Mouse (Mus musculus) granulocyte monocyte progenitor cell, adult 5-6 weeks (primary cell): ENCODE results near the gene Ctrc. TPM values are rescaled to one million over a fixed set of nuclear protein-coding genes. Genes with fewer than 3 reads are reported as not detected.

Experiments used
- ATAC-seq: replicated peaks from 2 replicates; pipeline ENCODE4 v1.8.0; 2016; ENCODE audit warnings: mild to moderate bottlenecking, moderate TSS enrichment, inconsistent platforms; ENCODE audit not compliant: poor library complexity, severe bottlenecking
- total RNA-seq, 2 experiments: library from RNA; stranded (forward) in 1 of 2; stranded (reverse) in 1 of 2; fragments of 200-712, 200-1000 nt in 1 of 2; fragments of >200 nt in 1 of 2; fragmentation: Nextera tagmentation in 1 of 2; gene quantifications; 2 replicates each; pipeline ENCODE4 v1.2.3; 2014 to 2017

Gene Ctrc
- total RNA-seq, 2 experiments from 2014 or later, result not detected

DNA sequence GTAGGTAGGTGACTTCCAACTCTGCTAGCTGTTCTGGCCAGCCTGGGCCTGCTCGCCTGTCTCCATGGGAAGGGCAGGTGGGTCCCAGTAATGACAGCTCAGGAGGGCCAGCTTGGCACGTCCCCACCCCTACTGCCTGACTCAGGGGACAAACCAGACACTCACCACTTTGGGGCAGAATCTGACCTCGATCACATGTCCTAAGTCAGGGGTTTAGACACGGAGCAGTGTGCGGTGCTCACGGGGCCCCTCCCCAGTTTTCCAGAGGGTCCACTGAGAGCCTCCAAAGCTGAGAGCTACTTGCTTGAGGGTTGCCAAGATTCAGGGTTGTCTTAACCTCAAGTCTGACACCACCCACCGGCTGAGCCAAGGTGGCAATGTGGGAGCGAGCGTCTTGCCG lies 21.9 kb upstream of the Ctrc start:
- ATAC-seq, result no peak

DNA sequence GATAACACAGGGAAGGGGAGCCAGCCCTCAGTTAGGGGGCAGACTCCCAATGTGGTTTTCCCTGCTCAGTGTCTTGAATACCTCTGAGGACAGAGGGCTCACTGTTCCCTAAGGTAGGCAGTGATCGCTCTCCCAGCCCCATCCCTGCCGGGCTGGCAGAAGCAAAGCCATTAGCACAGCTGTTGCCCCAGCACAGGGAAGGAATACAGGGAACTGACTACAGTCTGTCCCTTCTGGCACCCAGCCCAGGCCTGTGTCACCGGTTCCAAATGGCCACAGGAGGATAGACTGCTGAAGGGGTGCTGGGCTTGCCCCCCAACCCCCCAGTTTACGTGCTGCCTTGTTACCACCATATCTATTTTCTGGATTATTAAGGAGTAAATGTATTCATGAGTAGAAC lies 21.3 kb upstream of the Ctrc start:
- no peak for ATAC-seq

DNA sequence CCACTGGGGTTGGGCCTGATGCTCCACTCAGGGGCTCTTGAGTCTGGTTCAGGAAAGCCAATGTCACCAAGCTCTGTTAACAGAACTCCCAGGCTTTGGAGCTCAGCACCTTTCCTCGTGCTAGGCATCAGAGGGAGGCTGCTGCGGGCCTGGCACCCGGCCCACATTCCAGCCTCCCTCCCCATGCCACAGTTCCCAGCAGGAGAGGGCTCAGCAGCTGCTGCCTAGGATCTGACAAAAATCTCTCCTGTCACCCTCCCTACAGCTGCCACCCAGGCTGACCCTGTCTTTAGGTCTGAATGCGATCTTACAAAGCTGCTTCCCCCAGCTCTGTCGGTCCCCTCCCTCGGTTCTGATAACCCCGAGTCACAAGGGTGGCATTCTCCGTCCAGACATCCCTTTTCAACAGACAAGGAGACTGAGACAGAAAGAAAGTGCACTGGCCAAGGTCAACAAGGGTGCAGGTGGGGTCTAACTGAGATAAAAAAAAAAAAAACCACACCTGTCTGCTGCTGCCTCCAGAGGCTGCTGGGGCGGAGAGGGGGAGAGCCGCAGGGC lies 20.9 kb upstream of the Ctrc start:
- ATAC-seq, result no peak

DNA sequence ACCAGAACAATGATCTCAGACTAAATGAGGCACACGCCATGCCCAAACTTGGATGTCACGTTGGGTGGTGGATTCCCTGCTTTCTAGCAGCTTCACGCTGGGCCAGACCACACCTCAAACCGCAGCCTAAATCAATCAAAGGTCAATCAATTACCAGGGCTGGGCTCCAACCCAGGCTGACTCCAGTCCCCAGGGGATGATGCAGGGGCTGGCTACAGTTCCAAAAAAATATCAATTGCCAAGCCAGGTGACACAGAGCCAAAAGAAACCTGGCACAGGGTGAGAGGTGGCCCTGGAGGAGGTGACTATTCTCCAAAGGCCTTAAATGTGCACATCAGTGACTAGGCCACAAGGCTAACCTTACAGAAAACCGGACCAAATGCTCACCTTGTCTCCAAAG lies 19.4 kb upstream of the Ctrc start:
- ATAC-seq, result no peak

DNA sequence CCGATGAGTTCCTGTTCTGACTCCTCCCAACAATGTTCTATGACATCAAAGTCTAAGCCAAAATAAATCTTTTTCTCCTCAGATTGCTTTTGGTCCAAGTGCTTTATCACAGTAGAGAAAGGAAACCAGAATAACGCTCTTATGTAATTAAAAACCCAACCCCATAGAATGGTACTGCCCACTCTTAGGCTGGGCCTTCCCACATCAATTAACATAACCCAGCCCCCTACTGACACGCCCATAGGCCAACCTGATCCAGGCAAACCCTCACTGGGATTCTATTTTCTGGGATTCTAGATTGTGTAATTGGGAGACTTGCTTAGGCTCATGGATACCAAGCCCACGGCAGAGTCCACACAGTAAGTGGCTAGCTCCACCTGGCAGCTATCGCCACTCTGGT lies 18.8 kb upstream of the Ctrc start:
- no peak for ATAC-seq

DNA sequence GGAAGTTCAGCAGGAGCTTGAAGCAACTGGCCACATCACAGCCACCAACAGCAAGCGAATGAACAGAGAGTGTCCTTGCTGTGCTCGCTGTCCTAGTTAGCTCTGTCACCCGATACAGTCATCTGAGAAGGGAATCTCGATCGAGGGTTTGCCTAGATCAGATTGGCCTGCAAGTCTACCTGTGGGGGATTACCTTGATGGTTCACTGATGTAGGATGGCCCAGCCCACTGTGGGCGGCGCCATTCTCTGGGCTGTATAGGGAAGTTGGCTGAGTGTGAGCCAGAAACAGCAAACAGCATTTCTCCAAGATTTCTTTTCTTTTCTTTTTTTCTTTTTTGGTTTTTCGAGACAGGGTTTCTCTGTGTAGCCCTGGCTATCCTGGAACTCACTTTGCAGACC lies 18.3 kb upstream of the Ctrc start:
- ATAC-seq, result no peak

DNA sequence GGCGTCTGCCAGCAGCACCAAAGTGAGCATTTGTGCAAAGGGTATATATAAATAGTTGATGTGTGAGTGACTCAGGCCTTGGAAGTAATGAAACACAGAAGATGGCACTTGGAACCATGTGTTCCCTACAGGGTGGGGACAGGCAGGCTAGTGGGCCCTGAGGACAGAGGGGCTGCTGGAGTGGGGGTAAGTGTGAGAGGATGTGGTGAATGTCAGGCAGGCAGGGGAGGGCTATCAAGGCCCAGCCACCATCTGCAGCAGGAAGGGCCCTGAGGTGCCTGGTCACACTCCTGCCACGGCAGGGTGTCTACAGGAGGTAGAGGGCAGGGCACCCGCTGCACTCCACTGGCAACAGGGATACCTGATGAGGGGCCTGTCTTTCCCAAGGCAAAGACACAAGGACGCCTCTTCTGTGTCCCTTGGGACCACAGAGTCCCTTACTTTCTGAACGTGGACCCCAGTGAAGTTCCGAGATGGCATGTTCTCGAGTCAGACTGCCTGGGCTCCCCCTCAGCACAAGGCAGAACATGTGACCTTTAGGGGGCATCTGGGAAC lies 17.6 kb upstream of the Ctrc start:
- ATAC-seq, result 0 out of 2 replicates have a peak, but pooled peaks have one; percentile 3

DNA sequence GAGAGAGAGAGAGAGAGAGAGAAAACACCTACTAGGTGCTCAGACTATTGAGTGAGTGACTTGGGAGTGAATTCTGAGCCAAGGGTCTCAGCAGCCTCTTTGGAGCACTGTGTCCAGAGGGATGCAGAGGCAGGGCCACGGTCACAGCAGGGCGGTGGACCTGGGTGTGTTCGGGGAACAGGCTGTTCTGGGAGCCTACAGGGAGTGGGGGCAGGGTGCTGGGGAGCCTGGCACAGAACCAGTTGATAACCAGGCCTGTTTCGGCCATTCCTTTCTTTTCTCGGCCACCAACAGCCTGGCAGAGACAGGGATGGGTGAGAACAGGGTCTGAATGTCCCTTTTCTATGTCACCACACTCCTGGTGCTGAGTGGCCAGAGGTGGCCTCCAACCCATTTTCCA lies 16.7 kb upstream of the Ctrc start:
- no peak for ATAC-seq

DNA sequence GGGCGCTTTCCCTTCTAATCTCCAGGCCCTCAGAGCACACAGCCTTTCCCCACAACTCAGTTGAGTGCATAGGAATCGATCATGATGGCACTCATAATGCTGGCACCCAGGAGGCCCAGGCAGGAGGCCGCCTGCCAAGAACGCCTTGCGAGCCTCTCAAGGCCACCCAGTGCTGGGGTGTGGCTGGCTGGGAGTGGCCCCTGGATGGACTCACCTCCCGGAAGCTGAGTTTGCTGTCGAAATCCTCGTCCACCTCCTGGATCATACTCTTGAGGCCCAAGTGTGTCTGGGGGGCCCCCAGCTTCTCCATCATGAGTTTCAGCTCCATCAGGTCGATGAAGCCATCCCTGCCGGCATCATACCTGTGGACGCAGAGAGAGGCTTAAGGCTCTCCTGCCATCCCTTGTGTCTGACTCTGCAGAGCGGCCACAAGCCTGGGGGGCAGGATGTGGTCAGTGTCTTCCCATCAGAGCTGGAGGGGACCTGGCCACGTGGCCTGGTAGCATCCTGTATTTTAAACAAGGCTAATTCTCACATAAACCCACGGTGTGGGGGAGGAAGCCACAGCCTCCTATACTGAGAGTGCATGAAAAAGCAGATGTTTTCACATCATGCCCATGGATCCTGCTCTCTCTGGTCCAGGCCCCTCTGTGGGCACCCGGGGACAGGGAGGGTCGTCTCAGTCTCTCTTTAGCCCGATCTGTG lies 15.6 kb upstream of the Ctrc start:
- peak; percentile 14 for ATAC-seq

DNA sequence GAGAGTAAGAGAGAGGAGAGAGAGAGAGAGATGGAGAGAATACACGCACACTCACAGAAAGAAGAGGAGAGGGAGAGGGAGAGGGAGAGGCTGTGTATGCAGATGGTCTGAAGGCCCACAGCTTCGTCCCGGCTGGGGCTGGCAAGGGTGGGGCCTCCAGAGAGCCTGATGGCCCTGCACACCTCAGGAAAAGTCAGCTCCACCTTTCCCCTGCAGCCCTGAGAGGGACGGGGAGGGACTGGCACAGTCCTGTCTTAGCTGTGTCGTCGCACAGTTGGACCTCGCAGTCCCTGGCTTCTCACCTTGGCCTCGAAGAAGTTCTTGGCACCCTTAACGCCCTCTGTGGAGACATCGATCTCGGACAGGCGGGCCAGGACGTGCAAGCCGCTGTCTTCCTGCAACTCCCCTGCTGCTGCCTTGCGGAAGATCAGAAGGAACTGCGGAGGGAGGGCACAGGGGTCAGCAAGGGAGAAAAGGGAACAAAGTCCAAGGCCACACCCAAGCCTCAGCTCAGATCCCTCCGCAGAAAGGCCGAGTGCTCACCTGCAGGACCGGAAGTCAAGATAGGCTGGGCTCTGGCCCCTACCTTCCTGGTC lies 14.2 kb upstream of the Ctrc start:
- ATAC-seq, result peak; percentile 13; the same call in 1 of the 2 replicates

DNA sequence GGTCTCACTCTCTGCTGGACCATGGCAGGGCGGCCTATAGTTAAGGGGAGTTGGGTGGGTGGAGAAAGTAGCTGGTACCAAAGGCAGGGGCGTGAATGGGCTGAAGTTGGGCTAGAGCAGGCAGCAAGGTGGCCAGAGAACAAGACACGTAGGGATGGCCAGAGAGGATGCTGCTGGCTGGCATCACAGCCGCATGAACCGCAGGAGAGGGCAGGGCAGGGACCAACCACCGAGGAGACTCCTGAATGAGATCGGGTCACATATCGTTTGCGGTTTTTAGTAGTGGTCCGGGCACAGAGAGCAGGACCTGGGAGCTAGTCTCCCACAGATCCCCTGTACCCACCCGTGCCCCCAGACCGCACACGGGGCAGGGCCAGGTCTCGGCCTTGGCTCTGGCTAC lies 13.2 kb upstream of the Ctrc start:
- ATAC-seq, result no peak

GRCm38 (mm10) chr4:141858501-141858900 lies 12.3 kb upstream of the Ctrc start:
- ATAC-seq, result peak; percentile 50

- ATAC-seq, result peak; percentile 65
Observed at GRCm38 (mm10) chr4:141857422-141857930, 11.3 kb upstream of the Ctrc start.

- ATAC-seq, result peak; percentile 38; the same call in 1 of the 2 replicates
Observed at GRCm38 (mm10) chr4:141853437-141853836, 7.3 kb upstream of the Ctrc start.

DNA sequence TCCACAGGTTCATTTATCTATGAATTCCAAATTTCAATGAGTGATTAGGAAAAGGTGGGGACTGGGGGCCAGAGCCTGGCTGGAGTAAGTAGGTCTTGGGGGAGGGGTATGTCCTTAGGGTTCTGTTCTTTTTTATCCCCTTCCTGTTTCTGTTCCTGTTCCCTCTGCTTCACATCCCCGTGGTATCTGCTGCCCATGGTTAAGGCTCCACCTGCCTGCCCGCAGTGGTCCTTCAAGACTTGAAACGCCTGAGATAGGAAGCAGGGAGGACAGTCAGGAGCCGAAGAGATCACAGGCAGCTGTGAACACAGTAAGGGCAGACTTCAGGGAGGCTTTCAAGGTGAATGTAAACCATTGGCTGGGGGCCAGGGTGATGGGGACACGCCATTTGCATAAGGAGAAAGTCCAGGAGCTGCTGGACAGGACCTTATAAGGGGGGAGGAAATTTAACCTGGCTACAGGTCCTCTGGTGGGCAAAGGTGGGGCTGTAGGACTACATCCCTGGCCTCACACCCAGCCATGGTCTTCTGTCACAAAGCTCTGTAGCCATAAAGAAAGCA lies 11.5 kb downstream of the Ctrc start:
- ATAC-seq, result peak; percentile 58

- ATAC-seq, result no peak
Observed at GRCm38 (mm10) chr4:141833911-141834310, 12.2 kb downstream of the Ctrc start.

GRCm38 (mm10) chr4:141831361-141831760 lies 14.8 kb downstream of the Ctrc start:
- ATAC-seq, result no peak

- no peak for ATAC-seq
Observed at GRCm38 (mm10) chr4:141830381-141830780, 15.8 kb downstream of the Ctrc start.

DNA sequence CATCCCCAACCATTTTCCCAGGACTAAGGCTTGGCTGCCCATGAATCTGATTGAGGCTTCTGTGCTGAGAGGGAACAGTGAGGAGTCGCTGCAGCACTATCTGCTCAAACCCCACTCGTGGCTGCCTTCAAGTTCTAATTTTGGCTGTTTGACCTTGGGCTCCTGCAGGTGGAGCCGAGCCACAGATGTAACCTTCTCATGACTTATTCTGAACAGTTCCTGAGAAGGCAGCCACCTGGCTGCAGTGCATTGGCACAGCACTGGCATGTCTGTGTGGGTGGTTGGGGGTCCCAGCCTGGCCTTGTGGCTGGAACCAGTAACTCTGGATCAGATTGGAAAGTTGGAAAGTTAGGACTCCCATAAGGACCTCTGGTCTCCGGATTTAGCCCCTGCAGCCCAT lies 18.0 kb downstream of the Ctrc start:
- ATAC-seq, result no peak

- ATAC-seq, result no peak
Observed at GRCm38 (mm10) chr4:141827401-141827800, 18.8 kb downstream of the Ctrc start.

DNA sequence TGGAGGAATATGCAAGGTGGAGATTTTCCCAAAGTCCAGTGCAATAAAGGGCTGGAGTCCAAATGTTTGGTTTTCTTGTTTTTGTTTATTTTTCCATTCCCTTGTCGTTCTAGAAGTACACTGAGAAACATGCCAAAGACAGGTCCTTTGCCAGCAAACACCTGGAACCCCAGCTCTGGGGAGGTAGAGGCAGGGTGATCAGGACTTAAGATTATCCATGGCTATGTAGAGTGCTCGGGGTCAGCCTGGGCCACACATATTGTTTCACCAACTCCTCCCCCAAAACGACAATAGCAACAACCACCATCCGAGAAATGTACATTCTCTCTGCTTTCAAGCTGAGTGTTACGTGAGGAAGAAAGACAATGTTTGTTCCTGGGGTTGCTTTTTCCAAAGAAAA lies 20.1 kb downstream of the Ctrc start, which contains the start of gene Cela2a:
Gene Cela2a, minus strand, starts transcription at position 101 of the 400 bp plus-strand sequence.
- no peak for ATAC-seq
